Mouse (Mus musculus): ENCODE results near the gene Ptpre.

DNA sequence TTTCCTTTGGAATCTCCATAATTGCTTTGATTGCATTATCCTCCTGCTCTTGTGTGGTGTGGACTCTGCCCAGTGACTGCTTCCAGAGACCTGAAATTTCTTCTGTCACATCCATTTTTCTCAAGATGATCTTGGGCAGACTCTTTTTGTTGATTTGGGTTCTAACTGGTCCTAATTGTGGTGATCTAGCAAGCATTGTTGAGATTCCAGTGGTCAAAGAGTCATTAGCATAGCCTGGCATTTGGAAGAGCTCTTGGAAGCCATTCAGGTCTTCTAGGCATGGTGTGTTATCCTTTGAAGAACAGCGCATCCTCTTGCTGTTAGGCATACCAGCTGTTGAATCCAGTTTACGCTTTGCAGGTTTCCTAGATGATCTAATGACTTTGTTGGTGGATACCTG lies 161.1 kb downstream of the Ptpre start:
- TF ChIP-seq CTCF (IDR thresholded peaks at IDR 0.05; ENCODE audit: low read depth), result no peak
- no peak for TF ChIP-seq EP300 (IDR thresholded peaks at IDR 0.05; ENCODE audit: low read depth)

Measured in liver, embryonic 14.5 days (tissue).